Mouse (Mus musculus) layer of hippocampus, adult 9-10 months (tissue): ENCODE measurements at regions not wholly inside any gene's neighbourhood (a gene's known extent, or its start where the extent isn't known, plus 50 kb on each side); places are given as distances from the start of the nearest gene placed in this dataset.
A peak's percentile ranks its signal among the peaks of the same experiment; 100 is the strongest.
"Not testable (repeated sequence)": the region's sequence is repeated elsewhere in the genome, so short reads cannot be mapped to it uniquely, and the experiment has no call there.

Source experiments
- DNase-seq: peaks from one replicate; pipeline ENCODE4 v3.0.0; 2022; ENCODE audit warnings: low spot score

GRCm38 (mm10) chr11:23079936-23080794, 72.8 kb downstream of the Fam161a start:
- DNase-seq, result no peak

DNA sequence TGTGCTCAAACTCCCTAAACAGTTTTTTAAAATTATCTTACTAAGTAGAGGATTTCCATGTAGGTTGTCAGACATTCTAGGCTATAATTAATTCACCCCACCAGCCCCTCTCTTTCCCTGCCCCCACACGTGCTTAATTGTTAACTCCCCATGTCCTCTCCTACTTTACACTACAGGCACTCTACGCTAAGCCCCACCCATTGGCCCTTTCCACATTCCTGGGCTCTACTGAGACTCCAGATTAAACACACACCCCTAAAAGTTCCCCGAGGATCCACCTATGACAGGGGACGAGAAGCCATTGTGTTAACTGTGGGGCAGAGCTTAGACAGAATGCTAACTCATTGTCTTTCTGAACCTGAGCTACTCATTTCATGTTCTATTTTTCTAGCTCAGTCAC, 74.3 kb downstream of the Fam161a start:
- DNase-seq, result no peak

DNA sequence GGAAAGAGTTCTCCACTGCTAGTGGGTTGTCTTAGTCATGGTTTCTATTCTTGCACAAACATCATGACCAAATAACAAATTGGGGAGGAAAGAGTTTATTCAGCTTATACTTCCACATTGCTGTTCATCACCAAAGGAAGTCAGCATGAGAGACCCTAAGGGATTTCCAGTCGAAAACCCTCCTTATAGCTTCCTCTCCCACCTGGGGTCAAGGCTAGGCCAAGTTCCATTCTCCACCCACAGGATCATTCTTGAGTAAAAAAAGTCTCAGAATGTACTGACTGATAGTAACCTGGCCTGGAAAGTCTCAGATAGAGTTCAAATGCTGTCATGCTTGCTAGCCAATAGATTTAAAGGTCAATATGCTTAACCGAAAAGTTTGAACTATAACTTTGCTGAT, 76.5 kb downstream of the Fam161a start:
- not testable (repeated sequence) for DNase-seq

- no peak for DNase-seq
These were observed 88.0 kb downstream of the Fam161a start for GRCm38 (mm10) chr11:23095287-23095686.

GRCm38 (mm10) chr11:23095723-23096122, 88.4 kb downstream of the Fam161a start:
- DNase-seq, result not testable (repeated sequence)

DNA sequence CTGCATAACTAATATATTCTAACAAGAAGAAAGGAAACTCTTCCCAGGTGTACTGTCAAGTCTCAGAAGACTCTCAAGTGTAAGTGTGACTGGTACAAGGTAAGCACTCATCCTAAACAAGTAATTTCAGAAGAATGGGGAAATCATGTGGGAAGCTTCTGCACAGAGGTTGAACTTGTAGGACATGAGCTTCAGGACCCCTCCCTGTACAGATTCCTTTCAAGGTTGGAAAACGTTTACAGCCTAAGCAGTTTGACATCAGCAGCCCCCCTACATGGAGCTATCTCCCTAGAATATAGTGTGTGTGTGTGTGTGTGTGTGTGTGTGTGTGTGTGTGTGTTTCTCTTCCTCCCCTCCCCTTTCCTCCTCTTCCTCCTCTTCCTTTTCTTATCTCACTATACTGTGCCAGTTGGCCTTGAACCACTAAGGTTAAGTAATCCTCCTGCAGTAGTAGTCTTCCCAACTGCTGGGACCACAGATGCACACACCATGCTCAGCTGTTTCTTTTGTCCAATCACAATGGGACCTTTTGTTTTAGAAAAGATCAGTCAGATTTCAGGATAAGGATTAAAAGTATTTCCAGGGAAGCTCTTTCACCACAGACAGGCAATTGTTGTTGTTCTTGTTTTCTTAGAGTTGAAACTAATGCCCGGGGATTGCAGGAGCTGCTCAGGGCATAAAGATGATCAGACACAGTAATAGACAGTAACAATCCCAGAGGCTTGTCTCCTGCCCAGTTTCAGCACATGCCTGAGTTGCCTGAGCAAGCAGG, 89.3 kb downstream of the Fam161a start:
- no peak for DNase-seq

DNA sequence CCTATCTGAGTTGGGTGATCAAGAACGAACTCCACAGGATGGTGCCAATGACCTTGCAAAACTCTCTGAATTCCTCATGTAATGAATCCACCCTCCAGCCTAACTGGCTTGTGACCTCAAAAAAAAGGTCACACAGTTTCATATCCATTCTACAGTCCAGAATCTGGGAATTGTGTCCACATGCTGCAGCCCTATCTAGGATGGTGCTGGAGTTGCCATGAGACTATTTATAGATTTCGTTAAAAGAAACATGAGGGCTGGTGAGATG, 89.8 kb downstream of the Fam161a start:
- DNase-seq, result no peak

DNA sequence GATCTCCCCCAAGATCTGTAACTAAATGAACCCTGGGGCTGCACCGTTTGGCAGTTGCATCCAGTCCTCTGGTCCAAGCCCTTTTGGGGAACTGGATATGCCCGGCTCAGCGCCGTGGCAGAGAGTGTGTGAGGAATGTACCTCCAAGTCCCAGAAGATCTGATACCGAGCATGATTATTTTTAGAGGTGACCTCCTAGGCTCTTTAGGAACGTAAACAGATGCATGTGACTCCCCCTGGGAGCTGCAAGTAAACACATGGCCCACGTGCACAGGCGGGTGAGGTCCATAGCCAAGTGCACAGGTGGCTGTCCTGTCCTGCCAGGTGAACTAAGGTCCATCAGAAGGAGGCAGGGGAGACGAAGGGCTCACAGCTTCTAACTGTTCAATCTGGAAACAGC, 107.3 kb downstream of the Fam161a start:
- DNase-seq, result no peak

- no peak for DNase-seq
These were observed 113.3 kb downstream of the Fam161a start for GRCm38 (mm10) chr11:23120533-23121210.

GRCm38 (mm10) chr11:23124198-23124951, 117.0 kb downstream of the Fam161a start:
- DNase-seq, result no peak

DNA sequence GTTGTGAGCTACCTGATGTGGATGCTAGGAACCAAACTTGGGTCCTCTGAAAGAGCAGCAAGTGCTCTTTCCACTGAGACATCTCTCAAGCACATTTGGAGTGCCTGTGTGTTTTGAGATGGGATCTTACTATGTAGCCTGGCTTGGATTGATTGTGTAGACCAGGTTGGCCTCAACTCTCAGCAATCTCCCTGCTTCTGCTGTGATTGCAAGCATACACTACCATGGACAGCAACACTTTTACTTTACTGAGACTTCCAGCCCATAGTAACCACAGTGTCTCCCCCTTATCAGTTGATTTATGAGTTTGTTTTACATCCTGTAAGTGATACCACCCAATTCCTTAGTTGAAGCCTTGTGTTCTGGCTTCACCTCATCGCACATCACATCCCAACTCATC, 123.8 kb downstream of the Fam161a start:
- no peak for DNase-seq

- no peak for DNase-seq
These were observed 124.2 kb upstream of the Xpo1 start for GRCm38 (mm10) chr11:23131632-23132031.

DNA sequence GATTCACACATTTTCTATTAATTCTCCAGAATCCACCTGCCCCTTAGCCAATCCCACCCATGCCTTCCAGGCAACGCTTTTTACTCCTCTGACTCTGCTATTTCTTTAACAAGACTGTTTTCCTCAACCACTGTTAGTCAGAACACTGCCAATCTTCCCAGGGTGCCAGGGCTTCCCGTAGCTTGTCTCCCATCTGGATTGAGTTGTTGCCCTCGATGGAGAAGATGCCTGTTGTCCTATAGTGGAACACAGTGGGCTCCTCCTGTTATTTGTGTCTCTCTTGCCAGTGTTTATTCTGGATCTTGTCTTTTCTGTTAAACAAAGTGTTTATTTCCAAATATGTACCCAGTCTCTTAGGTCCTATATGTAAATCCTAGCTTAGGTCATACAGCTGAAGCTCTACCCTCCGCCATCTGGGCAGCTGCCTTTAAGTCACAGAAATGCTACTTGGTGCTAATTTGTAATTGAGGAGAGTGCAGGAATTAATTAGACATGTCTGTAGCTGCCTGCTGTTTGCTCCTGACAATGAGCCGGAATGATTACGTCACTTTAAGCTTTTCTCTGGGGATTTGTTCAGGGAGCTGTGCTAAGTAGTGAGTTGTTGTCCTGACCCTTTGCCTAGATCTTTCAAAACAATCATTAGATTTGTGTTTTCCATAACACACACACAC, 115.3 kb upstream of the Xpo1 start:
- no peak for DNase-seq

DNA sequence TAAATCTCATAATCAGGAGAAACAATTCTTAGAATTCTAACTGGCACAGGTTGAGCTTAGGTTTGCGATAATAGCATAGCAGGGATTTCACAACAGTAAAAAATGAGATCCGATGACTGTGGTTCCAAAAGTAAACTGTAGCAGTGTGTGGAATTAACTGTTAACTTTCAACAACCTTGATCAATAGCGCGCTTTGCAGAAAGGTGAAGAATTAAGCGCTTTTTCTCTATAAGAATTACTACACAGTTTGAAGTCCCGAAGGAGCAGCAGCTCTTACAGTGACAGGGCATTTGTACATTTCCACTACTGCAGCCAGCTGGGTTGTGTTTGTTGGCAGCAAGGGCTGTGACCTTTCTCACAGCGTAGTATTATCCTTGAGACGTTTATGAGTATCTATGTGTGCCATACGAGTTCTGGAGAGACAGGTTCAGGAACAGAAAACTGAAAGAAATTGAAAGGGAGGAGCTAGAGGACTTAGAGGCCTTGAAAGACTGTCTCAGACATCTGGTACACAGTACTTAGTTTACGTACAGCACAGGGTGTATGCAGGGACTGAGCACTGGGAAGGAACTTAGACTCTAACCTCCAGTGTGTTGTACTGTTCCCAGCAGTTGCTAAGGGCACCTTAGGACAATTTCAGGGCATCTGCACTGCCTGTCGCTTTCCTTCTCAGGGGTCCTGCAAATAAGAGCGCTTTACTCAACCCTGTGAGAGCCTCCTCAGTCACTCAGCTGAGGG, 114.6 kb upstream of the Xpo1 start:
- no peak for DNase-seq

GRCm38 (mm10) chr11:23148048-23148596, 107.7 kb upstream of the Xpo1 start:
- no peak for DNase-seq

GRCm38 (mm10) chr11:23149556-23150244, 106.1 kb upstream of the Xpo1 start:
- DNase-seq, result peak; percentile 32

- no peak for DNase-seq
These were observed 101.0 kb upstream of the Xpo1 start for GRCm38 (mm10) chr11:23154851-23155250.

DNA sequence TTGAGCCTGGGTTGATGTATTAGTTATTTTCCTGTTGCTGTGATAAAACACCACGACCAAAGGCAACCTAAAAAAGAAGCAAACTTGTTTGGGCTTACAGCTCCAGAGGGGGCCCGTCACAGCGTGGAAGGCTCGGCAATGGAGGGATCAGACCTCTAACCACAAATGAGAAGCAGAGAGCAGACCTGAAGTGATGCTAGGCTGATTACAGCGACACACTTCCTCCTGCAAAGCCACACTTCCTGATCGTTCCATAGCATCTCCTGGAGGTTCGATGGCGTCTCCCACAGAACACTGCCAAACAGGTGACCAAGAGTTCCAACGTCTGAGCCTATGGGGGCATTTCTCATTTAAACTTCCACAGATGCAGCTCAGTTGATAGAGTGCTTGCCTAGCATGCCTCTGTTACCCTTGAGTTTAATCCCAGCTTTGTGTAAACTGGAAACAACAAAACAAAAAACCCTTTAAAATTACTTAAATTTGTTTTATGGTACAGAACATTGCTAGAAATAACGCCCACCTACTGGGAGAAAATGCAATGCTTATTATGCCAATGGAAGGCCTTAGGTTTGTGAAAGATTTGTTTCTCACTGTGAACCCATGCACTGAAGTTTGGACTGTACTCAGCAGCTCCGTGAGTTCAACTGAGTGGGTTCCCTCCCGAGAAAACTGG, 87.2 kb upstream of the Xpo1 start:
- no peak for DNase-seq

- DNase-seq, result no peak
These were observed 86.0 kb upstream of the Xpo1 start for GRCm38 (mm10) chr11:23169742-23170428.
